Mouse (Mus musculus) gastrocnemius, adult 8-10 months (tissue): Measurements from ENCODE around the gene Fyn. TPM values are rescaled to one million over a fixed set of nuclear protein-coding genes. Genes with fewer than 3 reads are reported as not detected.

Experiments
- DNase-seq, 2 experiments: peaks; one replicate each; pipeline ENCODE4 v3.0.0; 2022; ENCODE audit warnings: low spot score in 2 of 2
- total RNA-seq, 4 experiments: library from RNA; stranded (reverse); gene quantifications; 2 replicates each; pipeline ENCODE4 v1.2.4; 2022

Fyn gene
- total RNA-seq, 4 experiments from 2014 or later: 2.8 to 7.3 (median 5.7) TPM

- DNase-seq: no peak
These were observed 137.7 kb downstream of the Fyn start for GRCm38 (mm10) chr10:39506353-39506752.

- peak; percentile 26 to 45 for DNase-seq
These were observed 138.2 kb downstream of the Fyn start for GRCm38 (mm10) chr10:39506831-39507230.

GRCm38 (mm10) chr10:39508801-39509200 lies 140.1 kb downstream of the Fyn start:
- no peak for DNase-seq

- no peak for DNase-seq
These were observed 141.3 kb downstream of the Fyn start for GRCm38 (mm10) chr10:39509937-39510336.

- no peak for DNase-seq
These were observed 144.1 kb downstream of the Fyn start for GRCm38 (mm10) chr10:39512631-39513314.

GRCm38 (mm10) chr10:39514916-39515315 lies 146.3 kb downstream of the Fyn start:
- DNase-seq: no peak

- DNase-seq: no peak
These were observed 148.0 kb downstream of the Fyn start for GRCm38 (mm10) chr10:39516541-39517133.

- DNase-seq: peak; percentile 51 to 72
These were observed 148.7 kb downstream of the Fyn start for GRCm38 (mm10) chr10:39517375-39517774.

- no peak for DNase-seq
These were observed 149.6 kb downstream of the Fyn start for GRCm38 (mm10) chr10:39518232-39518631.

GRCm38 (mm10) chr10:39518859-39519258 lies 150.2 kb downstream of the Fyn start:
- no peak for DNase-seq

GRCm38 (mm10) chr10:39520123-39520989 lies 151.7 kb downstream of the Fyn start:
- DNase-seq: peak; percentile 44 to 72

- DNase-seq: no peak
These were observed 152.7 kb downstream of the Fyn start for GRCm38 (mm10) chr10:39521327-39521726.

- no peak for DNase-seq
These were observed 153.3 kb downstream of the Fyn start for GRCm38 (mm10) chr10:39521861-39522391.

GRCm38 (mm10) chr10:39522857-39523614 lies 154.4 kb downstream of the Fyn start:
- no peak for DNase-seq

GRCm38 (mm10) chr10:39524355-39524754 lies 155.7 kb downstream of the Fyn start:
- DNase-seq: no peak

- DNase-seq: no peak
These were observed 156.8 kb downstream of the Fyn start for GRCm38 (mm10) chr10:39525431-39525830.

GRCm38 (mm10) chr10:39527113-39527512 lies 158.5 kb downstream of the Fyn start:
- DNase-seq: no peak

- DNase-seq: no peak
These were observed 160.5 kb downstream of the Fyn start for GRCm38 (mm10) chr10:39529179-39529578.

GRCm38 (mm10) chr10:39532008-39532740 lies 163.5 kb downstream of the Fyn start:
- DNase-seq: no peak

GRCm38 (mm10) chr10:39532823-39533222 lies 164.2 kb downstream of the Fyn start:
- no peak for DNase-seq
